Comparison of ENCODE assay signal across 19 mouse cellular contexts in genomic region chr17:26007646-26008045, GRCm38 (mm10). TPM values are rescaled to one million over a fixed set of nuclear protein-coding genes. Genes with fewer than 3 reads are reported as not detected.
DNase-seq lines count a peak whose midpoint lies in the region; ATAC-seq and TF ChIP-seq lines count a peak whose summit lies in the region.
"Had no signal": no experiment of that assay in that cellular context is flagged by ENCODE, and none has a peak within 500 bp of the region (broad histone marks: within the 10 kb centered on the region; RNA-seq: fewer than 3 reads in every experiment).

No protein-coding gene starts in this region.

- TF ChIP-seq EP300 in stomach, postnatal 0 days (optimal IDR thresholded peaks at IDR 0.05): no peak

- H3K4me1 ChIP-seq in heart, embryonic 11.5 days (ENCODE audit: control insufficient read depth, insufficient read depth, low read length): 0 out of 2 replicates have a peak, but pooled peaks cover 6% of the 10 kb centered on the region
- H3K4me1 ChIP-seq in kidney, embryonic 16.5 days (ENCODE audit: insufficient read depth, low read length): peaks cover 10% of the 10 kb centered on the region
- H3K4me1 ChIP-seq in kidney, adult 2 months (ENCODE audit: control insufficient read depth, insufficient read depth, low read length): peaks cover 19% of the 10 kb centered on the region; the same call in 1 of the 2 replicates
- no peaks in the 10 kb centered on the region for H3K4me1 ChIP-seq in stomach, embryonic 15.5 days
- no peaks in the 10 kb centered on the region for H3K4me1 ChIP-seq in stomach, postnatal 0 days (replicated peaks; ENCODE audit: control insufficient read depth, insufficient read depth)
- H3K4me1 ChIP-seq: forebrain, embryonic 12.5 days had no signal

- H3K36me3 ChIP-seq in heart, embryonic 11.5 days (ENCODE audit: control insufficient read depth, insufficient read depth, low read length): peaks cover 7% of the 10 kb centered on the region; the same call in 1 of the 2 replicates
- H3K36me3 ChIP-seq in kidney, embryonic 16.5 days (ENCODE audit: insufficient read depth, low read length): peaks cover 15% of the 10 kb centered on the region; the same call in 1 of the 2 replicates
- peaks cover 2% of the 10 kb centered on the region; the same call in 1 of the 2 replicates for H3K36me3 ChIP-seq in kidney, adult 2 months (ENCODE audit: control insufficient read depth, insufficient read depth, low read length)
- H3K36me3 ChIP-seq in stomach, embryonic 15.5 days: peaks cover 13% of the 10 kb centered on the region; the same call in 1 of the 2 replicates
- peaks cover 3% of the 10 kb centered on the region; the same call in 1 of the 2 replicates for H3K36me3 ChIP-seq in stomach, postnatal 0 days (ENCODE audit: control insufficient read depth, insufficient read depth, low read length)
- H3K36me3 ChIP-seq: liver, embryonic 15.5 days had no signal

- H3K4me2 ChIP-seq in heart, embryonic 11.5 days: peak overlapping the region; percentile 36
- H3K4me2 ChIP-seq in kidney, embryonic 16.5 days (replicated peaks; ENCODE audit: low read depth, low read length): no peak overlapping the region
- H3K4me2 ChIP-seq in stomach, embryonic 15.5 days: no peak overlapping the region
- no peak overlapping the region for H3K4me2 ChIP-seq in stomach, postnatal 0 days (replicated peaks; ENCODE audit: low read depth)
- H3K4me2 ChIP-seq: forebrain, embryonic 12.5 days; hindbrain, embryonic 12.5 days; liver, embryonic 15.5 days had no signal

- H3K4me3 ChIP-seq in heart, embryonic 11.5 days (ENCODE audit: low read depth, low read length): no peak overlapping the region
- no peak overlapping the region for H3K4me3 ChIP-seq in kidney, embryonic 16.5 days (ENCODE audit: low read length)
- H3K4me3 ChIP-seq in kidney, adult 2 months (ENCODE audit: insufficient read depth, low read depth, low read length): no peak overlapping the region
- no peak overlapping the region for H3K4me3 ChIP-seq in stomach, embryonic 15.5 days (replicated peaks)
- H3K4me3 ChIP-seq in stomach, postnatal 0 days (ENCODE audit: low read depth, low read length): no peak overlapping the region
- H3K4me3 ChIP-seq: forebrain, embryonic 12.5 days; hindbrain, embryonic 12.5 days; layer of hippocampus, adult 2 months; liver, embryonic 15.5 days had no signal

- no peaks in the 10 kb centered on the region for H3K9me3 ChIP-seq in heart, embryonic 11.5 days (replicated peaks; ENCODE audit: control insufficient read depth, low read length)
- no peaks in the 10 kb centered on the region for H3K9me3 ChIP-seq in kidney, embryonic 16.5 days (ENCODE audit: low read length)
- H3K9me3 ChIP-seq in stomach, embryonic 15.5 days: no peaks in the 10 kb centered on the region
- no peaks in the 10 kb centered on the region for H3K9me3 ChIP-seq in stomach, postnatal 0 days (ENCODE audit: control insufficient read depth, low read length)
- H3K9me3 ChIP-seq: forebrain, embryonic 12.5 days; hindbrain, embryonic 12.5 days; liver, embryonic 15.5 days had no signal

- no peak for DNase-seq in heart, adult 8-10 months (ENCODE audit: low spot score)
- DNase-seq in kidney, adult 2 months: no peak
- no peak for DNase-seq in stomach, postnatal 0 days (ENCODE audit: low spot score)
- peak; percentile 74 for DNase-seq in yolk sac, embryonic 10.5 days (ENCODE audit: low spot score)
- no peak for DNase-seq in adrenal gland, postnatal 10 days
- DNase-seq: cerebellum, adult 9-10 months; gastrocnemius, postnatal 25 days; kidney, adult 9 months; left cerebral cortex, postnatal 4 days; thymus, adult 18-20 months had no signal

- TF ChIP-seq POLR2A in kidney, adult 2 months (IDR thresholded peaks at IDR 0.05; ENCODE audit: low read depth, low read length): no peak

- peak overlapping the region; percentile 79 for H3K27ac ChIP-seq in heart, embryonic 11.5 days (ENCODE audit: low read depth, low read length)
- peak overlapping the region; percentile 51 for H3K27ac ChIP-seq in kidney, embryonic 16.5 days (ENCODE audit: low read length)
- H3K27ac ChIP-seq in kidney, adult 2 months (ENCODE audit: insufficient read depth, low read depth, low read length): no peak overlapping the region
- H3K27ac ChIP-seq in stomach, embryonic 15.5 days: 0 out of 2 replicates have a peak overlapping the region, but pooled peaks have one; percentile 9
- H3K27ac ChIP-seq in stomach, postnatal 0 days (replicated peaks): no peak overlapping the region
- H3K27ac ChIP-seq: forebrain, embryonic 12.5 days; hindbrain, embryonic 12.5 days; layer of hippocampus, adult 2 months; liver, embryonic 15.5 days had no signal

- 44% methylated on average over 2 of the region's 2 CpGs for WGBS in heart, embryonic 11.5 days (ENCODE audit: insufficient replicate concordance)
- 36% methylated on average over 2 of the region's 2 CpGs for WGBS in kidney, embryonic 16.5 days
- 32% methylated on average over 2 of the region's 2 CpGs for WGBS in kidney, adult 2 months
- 54% methylated on average over 2 of the region's 2 CpGs for WGBS in stomach, embryonic 15.5 days
- 60% methylated on average over 2 of the region's 2 CpGs for WGBS in stomach, postnatal 0 days

- no peak for ATAC-seq in heart, embryonic 11.5 days (replicated peaks; ENCODE audit: insufficient number of reproducible peaks, low FRiP score, low TSS enrichment)
- ATAC-seq in kidney, embryonic 16.5 days (ENCODE audit: low FRiP score, low TSS enrichment): no peak
- ATAC-seq in stomach, embryonic 15.5 days (ENCODE audit: insufficient read depth, low FRiP score, low read depth): no peak
- no peak for ATAC-seq in stomach, postnatal 0 days (ENCODE audit: low FRiP score, low TSS enrichment)
- ATAC-seq: inflammation-experienced regulatory T-cells, adult 6 months had no signal

- no peaks in the 10 kb centered on the region for H3K27me3 ChIP-seq in heart, embryonic 11.5 days (ENCODE audit: control insufficient read depth, insufficient read depth, low read length)
- no peaks in the 10 kb centered on the region for H3K27me3 ChIP-seq in kidney, embryonic 16.5 days (ENCODE audit: insufficient read depth, low read length)
- no peaks in the 10 kb centered on the region for H3K27me3 ChIP-seq in kidney, adult 2 months (replicated peaks; ENCODE audit: control insufficient read depth, insufficient read depth, low read length)
- H3K27me3 ChIP-seq in stomach, embryonic 15.5 days (replicated peaks): no peaks in the 10 kb centered on the region
- H3K27me3 ChIP-seq in stomach, postnatal 0 days (ENCODE audit: control insufficient read depth, insufficient read depth, low read length): no peaks in the 10 kb centered on the region
- H3K27me3 ChIP-seq: forebrain, embryonic 12.5 days; hindbrain, embryonic 12.5 days had no signal

- no peak overlapping the region for H3K9ac ChIP-seq in heart, embryonic 11.5 days (ENCODE audit: low read depth, low read length)
- H3K9ac ChIP-seq in kidney, embryonic 16.5 days (replicated peaks; ENCODE audit: low read length): no peak overlapping the region; the same call in 1 of the 2 replicates
- H3K9ac ChIP-seq in stomach, embryonic 15.5 days: no peak overlapping the region
- H3K9ac ChIP-seq in stomach, postnatal 0 days (ENCODE audit: low read length): no peak overlapping the region
- H3K9ac ChIP-seq: forebrain, embryonic 12.5 days; hindbrain, embryonic 12.5 days; liver, embryonic 15.5 days had no signal

- TF ChIP-seq CTCF in kidney, adult 2 months (conservative IDR thresholded peaks at IDR 0.05; ENCODE audit: insufficient read depth, insufficient read length, low read depth, low read length): no peak
- TF ChIP-seq CTCF in stomach, postnatal 0 days (IDR thresholded peaks at IDR 0.05; ENCODE audit: low read depth): no peak

RNA-seq across cellular contexts. Expression of gene Capn15, which starts 22.1 kb away (rescaled TPM):
- polyA plus RNA-seq in heart, embryonic 11.5 days (2014; fragmentation: Nextera tagmentation; extraction: Ambion mirVana): 12.7 and 15.2 TPM in 2 replicates
- 1 to 10 TPM; 5.4 to 8.1 (median 6.8) TPM for total RNA-seq in heart, adult 8-10 months (2022)
- polyA plus RNA-seq in kidney, embryonic 16.5 days (2015; fragmentation: Nextera tagmentation; extraction: Ambion mirVana): 26.0 and 30.7 TPM in 2 replicates
- polyA plus RNA-seq in kidney, adult 2 months (2012; rRNA removed): 24.0 and 31.6 TPM in 2 replicates
- polyA plus RNA-seq in stomach, embryonic 15.5 days (2015; fragmentation: Nextera tagmentation; extraction: Ambion mirVana): 20.4 and 22.8 TPM in 2 replicates
- polyA plus RNA-seq in stomach, postnatal 0 days (2015; fragmentation: Nextera tagmentation; extraction: Ambion mirVana): 12.5 and 13.7 TPM in 2 replicates
- 10 to 100 TPM; 15.8 to 16.2 TPM for total RNA-seq in adrenal gland, postnatal 10 days (2021)

RNA-seq across cellular contexts. Expression of gene A930017K11Rik, which starts 55.3 kb away (rescaled TPM):
- 0.14 and 0.25 TPM in 2 replicates for polyA plus RNA-seq in heart, embryonic 11.5 days (2014; fragmentation: Nextera tagmentation; extraction: Ambion mirVana)
- under 1 TPM; 0.24 to 0.85 (median 0.36) TPM for total RNA-seq in heart, adult 8-10 months (2022)
- 8.1 and 9.5 TPM in 2 replicates for polyA plus RNA-seq in kidney, embryonic 16.5 days (2015; fragmentation: Nextera tagmentation; extraction: Ambion mirVana)
- 7.2 and 8.3 TPM in 2 replicates for polyA plus RNA-seq in kidney, adult 2 months (2012; rRNA removed)
- 0.24 and 0.52 TPM in 2 replicates for polyA plus RNA-seq in stomach, embryonic 15.5 days (2015; fragmentation: Nextera tagmentation; extraction: Ambion mirVana)
- 0.06 TPM in 1 of 2 replicates, not detected in the other for polyA plus RNA-seq in stomach, postnatal 0 days (2015; fragmentation: Nextera tagmentation; extraction: Ambion mirVana)
- not detected for total RNA-seq in adrenal gland, postnatal 10 days (2021)
- total RNA-seq: gastrocnemius, postnatal 25 days; left cerebral cortex, postnatal 4 days had no signal
- polyA plus RNA-seq: inflammation-experienced regulatory T-cells, adult 6 months; small intestine, adult 2 months had no signal

Comparison
In these comparisons a context has a peak if more than half of its experiments do, and no peak if none do; other contexts are left out.
1. H3K27ac ChIP-seq: peak in heart, embryonic 11.5 days (single experiment), kidney, embryonic 16.5 days (single experiment) and stomach, embryonic 15.5 days (single experiment); none in kidney, adult 2 months (single experiment) and stomach, postnatal 0 days (single experiment).